Mouse (Mus musculus): Measurements from ENCODE around the gene Basp1.

DNA sequence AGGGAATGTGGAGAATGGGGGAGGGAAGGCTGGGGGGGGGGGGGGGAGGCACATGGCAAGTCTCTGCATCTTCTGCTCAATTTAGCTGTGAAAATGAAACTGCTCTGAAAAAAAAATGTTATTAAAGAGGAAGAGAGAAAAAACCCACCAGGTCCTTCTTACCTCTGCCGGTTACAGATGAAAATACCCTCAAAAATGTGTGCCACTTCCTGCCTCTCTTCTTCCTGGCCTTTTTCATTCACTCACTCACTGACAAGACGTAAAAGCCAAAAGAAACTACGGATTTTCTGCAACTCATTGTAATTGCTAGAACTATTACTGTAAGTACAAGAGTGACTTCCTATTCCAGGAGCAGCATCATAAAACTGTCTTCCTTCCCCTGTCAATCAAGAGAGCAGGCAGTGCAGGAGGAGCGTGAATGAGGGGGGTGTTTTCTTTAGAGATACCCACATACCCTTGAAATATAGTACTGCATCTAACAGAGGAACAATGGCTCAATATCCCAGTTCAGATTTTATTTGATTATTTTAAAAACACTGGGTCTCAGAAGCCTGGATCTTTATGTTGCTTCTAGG is 21.0 kb downstream of the Basp1 start:
- TF ChIP-seq CTCF (IDR thresholded peaks at IDR 0.05; ENCODE audit: control insufficient read depth, insufficient read depth, insufficient read length) (no peak), MAX (IDR thresholded peaks at IDR 0.05) (no peak), USF1 (IDR thresholded peaks at IDR 0.05; ENCODE audit: low read depth) (no peak), FOSL1 (IDR thresholded peaks at IDR 0.05; ENCODE audit: insufficient read depth, low read length, poor library complexity, severe bottlenecking) (no peak), MYOD1 (IDR thresholded peaks at IDR 0.05; ENCODE audit: control insufficient read depth, insufficient read length, low read depth) (no peak)
